Mouse (Mus musculus) left cerebral cortex, adult 11 months (tissue): Measurements from ENCODE around the gene N4bp3.

ENCODE experiments used
- DNase-seq: peaks from one replicate; pipeline ENCODE4 v3.0.0; 2022; ENCODE audit warnings: low spot score

The N4bp3 gene

DNA sequence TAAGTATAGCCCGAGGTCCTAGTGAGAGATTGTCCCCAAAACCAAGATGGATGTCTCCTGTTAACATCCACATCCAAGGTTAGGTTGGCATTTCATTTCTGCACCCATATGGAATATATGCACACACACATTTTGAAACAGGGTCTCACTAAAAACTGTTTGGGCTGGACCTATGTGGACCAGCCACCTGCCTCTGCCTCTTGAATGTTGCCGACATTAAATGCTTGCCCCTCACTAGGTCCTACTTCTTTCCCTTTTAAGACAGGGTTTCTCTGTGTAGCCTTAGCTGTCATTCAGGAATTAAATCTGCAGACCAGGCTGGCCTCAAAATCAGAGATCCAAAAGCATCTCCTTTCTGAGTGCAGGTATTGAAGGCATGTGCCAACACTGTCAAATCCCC, 53.1 kb downstream of the N4bp3 start:
- no peak for DNase-seq

DNA sequence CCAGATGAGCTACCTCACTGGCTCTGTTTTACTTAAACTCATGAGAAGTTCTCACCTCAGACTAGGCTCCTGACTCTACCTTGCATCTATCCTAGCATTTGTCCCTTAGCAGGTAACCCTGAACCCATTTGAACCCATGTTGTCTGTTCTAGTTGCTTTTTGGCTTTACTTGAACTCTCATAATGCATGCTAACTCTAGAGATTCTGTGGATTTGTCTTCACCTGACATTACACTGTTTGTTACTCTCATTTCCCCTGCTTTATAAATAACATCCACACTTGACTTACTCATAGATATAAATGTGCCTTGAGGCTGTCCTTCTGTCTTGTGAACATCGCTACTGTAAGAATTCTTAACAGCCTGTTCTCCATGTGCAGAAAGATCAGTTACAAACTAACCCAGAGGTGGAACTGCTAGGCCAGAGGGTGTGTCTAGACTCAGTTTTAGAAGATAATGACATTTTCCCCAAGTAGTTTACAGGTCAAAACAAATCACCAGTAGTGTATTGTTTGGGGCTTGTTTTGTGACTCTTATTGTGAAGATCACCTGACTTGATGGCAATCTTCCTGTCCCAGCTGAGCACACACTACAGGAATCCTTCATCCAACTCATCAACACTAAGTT, 55.1 kb downstream of the N4bp3 start:
- DNase-seq: no peak

DNA sequence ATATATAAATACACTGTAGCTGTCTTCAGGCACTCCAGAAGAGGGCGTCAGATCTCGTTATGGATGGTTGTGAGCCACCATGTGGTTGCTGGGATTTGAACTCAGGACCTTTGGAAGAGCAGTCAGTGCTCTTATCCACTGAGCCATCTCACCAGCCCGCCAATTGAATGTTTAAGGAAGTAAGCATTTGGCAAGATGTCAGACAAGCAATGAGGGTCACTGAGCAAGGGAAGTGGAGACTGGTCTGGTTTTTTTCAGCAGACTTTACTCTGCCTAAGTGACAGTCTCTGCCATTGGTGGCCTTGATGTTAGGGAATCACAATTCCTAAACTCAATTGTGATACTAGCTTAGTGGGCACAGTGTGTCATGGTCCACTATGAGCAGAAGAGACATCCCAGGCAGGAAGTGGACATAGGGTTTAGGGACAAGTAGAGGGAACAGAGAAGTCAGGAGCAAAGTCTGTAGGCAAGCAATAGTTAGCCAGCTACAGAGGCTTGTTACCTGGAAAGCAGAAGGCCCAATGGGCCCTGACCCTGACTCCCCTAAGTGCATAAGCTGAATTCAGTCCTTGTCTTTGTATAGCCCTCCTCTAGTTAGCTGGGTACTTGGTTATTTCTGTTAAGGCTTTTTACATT, 55.8 kb downstream of the N4bp3 start:
- no peak for DNase-seq

DNA sequence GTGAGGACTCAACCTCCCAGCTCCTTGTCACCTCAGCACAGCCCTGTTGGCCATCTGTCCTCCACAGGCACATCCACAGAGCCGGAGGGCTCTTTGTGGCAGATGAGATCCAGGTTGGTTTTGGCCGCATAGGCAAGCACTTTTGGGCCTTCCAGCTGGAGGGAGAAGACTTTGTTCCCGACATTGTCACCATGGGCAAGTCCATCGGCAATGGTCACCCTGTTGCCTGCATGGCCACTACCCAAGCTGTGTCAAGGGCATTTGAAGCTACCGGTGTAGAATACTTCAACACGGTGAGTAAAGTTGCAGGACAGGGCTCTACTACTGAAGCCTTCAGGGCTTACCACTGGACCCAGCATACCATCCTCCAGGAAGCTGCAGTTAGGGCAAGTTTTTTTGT, 56.8 kb downstream of the N4bp3 start:
- no peak for DNase-seq

DNA sequence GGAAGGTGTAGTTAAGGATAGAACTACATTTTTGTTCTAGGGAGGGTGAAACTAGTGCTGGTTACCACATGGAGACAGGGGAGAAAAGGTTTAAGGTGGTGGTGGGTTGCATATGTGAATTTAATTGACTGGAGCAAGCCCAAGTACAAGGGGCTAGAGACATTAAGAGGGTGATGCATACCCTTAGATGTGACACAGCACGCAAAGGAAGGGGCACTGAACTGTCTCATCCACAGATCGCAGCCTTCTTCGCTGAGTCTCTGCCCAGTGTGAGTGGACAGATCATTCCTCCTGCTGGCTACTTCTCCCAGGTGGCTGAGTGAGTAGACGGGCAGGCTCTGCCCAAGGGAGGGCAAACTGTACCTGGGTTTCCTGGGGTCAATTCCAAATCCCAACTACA, 57.3 kb downstream of the N4bp3 start:
- DNase-seq: no peak
